Mouse (Mus musculus) heart, postnatal 4 days (tissue): ENCODE results near the gene Dll3. TPM values are rescaled to one million over a fixed set of nuclear protein-coding genes. Genes with fewer than 3 reads are reported as not detected.

Experiments
- DNase-seq: peaks from one replicate; pipeline ENCODE4 v3.0.0; 2021
- total RNA-seq, 2 experiments: library from RNA; stranded (reverse); gene quantifications; 2 replicates each; pipeline ENCODE4 v1.2.3; 2021

Gene Dll3
- total RNA-seq, 2 experiments from 2014 or later, result not detected

GRCm38 (mm10) chr7:28309737-28310136, 7.7 kb upstream of the Dll3 start:
- DNase-seq, result no peak

GRCm38 (mm10) chr7:28306216-28306615, 4.2 kb upstream of the Dll3 start:
- no peak for DNase-seq

GRCm38 (mm10) chr7:28305641-28306040, 3.6 kb upstream of the Dll3 start:
- DNase-seq, result no peak

- DNase-seq, result peak; percentile 59
Measured at GRCm38 (mm10) chr7:28298837-28299625, 3.0 kb downstream of the Dll3 start.

- DNase-seq, result peak; percentile 74
Measured at GRCm38 (mm10) chr7:28294481-28294880, 7.6 kb downstream of the Dll3 start.

- DNase-seq, result no peak
Measured at GRCm38 (mm10) chr7:28290638-28291590, 11.1 kb downstream of the Dll3 start, which contains the start of gene Selenov. Gene Selenov (minus strand): TSS chr7:28291186.

GRCm38 (mm10) chr7:28290165-28290564, 11.9 kb downstream of the Dll3 start:
- no peak for DNase-seq

- no peak for DNase-seq
Measured at GRCm38 (mm10) chr7:28280630-28281029, 21.4 kb downstream of the Dll3 start.

GRCm38 (mm10) chr7:28278279-28278652, 23.8 kb downstream of the Dll3 start:
- no peak for DNase-seq

GRCm38 (mm10) chr7:28277615-28278278, 24.3 kb downstream of the Dll3 start, which contains the start of gene Eid2b:
Gene Eid2b (plus strand): TSS chr7:28277739.
- DNase-seq, result peak; percentile 98

GRCm38 (mm10) chr7:28277237-28277614, 24.8 kb downstream of the Dll3 start:
- DNase-seq, result no peak

- no peak for DNase-seq
Measured at GRCm38 (mm10) chr7:28271761-28272160, 30.3 kb downstream of the Dll3 start.

- no peak for DNase-seq
Measured at GRCm38 (mm10) chr7:28269355-28269754, 32.7 kb downstream of the Dll3 start.

GRCm38 (mm10) chr7:28268576-28268975, 33.5 kb downstream of the Dll3 start:
- no peak for DNase-seq

GRCm38 (mm10) chr7:28268042-28268531, 34.0 kb downstream of the Dll3 start:
- peak; percentile 64 for DNase-seq

GRCm38 (mm10) chr7:28267129-28268041, 34.7 kb downstream of the Dll3 start, which contains the start of gene Eid2:
Gene Eid2 (plus strand): TSS chr7:28267881.
- DNase-seq, result peak; percentile 88

- no peak for DNase-seq
Measured at GRCm38 (mm10) chr7:28265391-28265790, 36.6 kb downstream of the Dll3 start.

- DNase-seq, result peak; percentile 88
Measured at GRCm38 (mm10) chr7:28263786-28264185, 38.3 kb downstream of the Dll3 start.

GRCm38 (mm10) chr7:28262861-28263260, 39.2 kb downstream of the Dll3 start:
- DNase-seq, result no peak

GRCm38 (mm10) chr7:28255476-28255875, 46.6 kb downstream of the Dll3 start:
- DNase-seq, result no peak

GRCm38 (mm10) chr7:28254591-28254990, 47.4 kb downstream of the Dll3 start:
- no peak for DNase-seq
